Mouse (Mus musculus): Measurements from ENCODE around the gene Farp1.

GRCm38 (mm10) chr14:121000561-121001340 is 34.2 kb upstream of the Farp1 start:
- TF ChIP-seq POLR2A (IDR thresholded peaks at IDR 0.05; ENCODE audit: borderline replicate concordance, insufficient read depth, low read length) (no peak), CTCF (IDR thresholded peaks at IDR 0.05; ENCODE audit: borderline replicate concordance, insufficient read depth, low read depth, low read length) (no peak)
